Mouse (Mus musculus): Measurements from ENCODE around the gene Asic2. TPM values are rescaled to one million over a fixed set of nuclear protein-coding genes. Genes with fewer than 3 reads are reported as not detected.
A peak's percentile ranks its signal among the peaks of the same experiment; 100 is the strongest.

Gene Asic2
- total RNA-seq (2017), result not detected in 2 replicates

- no peak for ATAC-seq (replicated peaks in 1 of 2; ENCODE audit: insufficient read depth in 1 of 2, low FRiP score in 2 of 2, low TSS enrichment in 1 of 2, low read depth in 1 of 2, poor library complexity in 2 of 2, severe bottlenecking in 2 of 2)
Measured at GRCm38 (mm10) chr11:81968401-81968881, at the start of gene Asic2. Gene Asic2, minus strand, starts transcription at chr11:81968457.

GRCm38 (mm10) chr11:82016181-82016780 lies 48.0 kb upstream of the Asic2 start:
- ATAC-seq (replicated peaks in 1 of 2; ENCODE audit: insufficient read depth in 1 of 2, low FRiP score in 2 of 2, low TSS enrichment in 1 of 2, low read depth in 1 of 2, poor library complexity in 2 of 2, severe bottlenecking in 2 of 2), result no peak

- ATAC-seq (replicated peaks in 1 of 2; ENCODE audit: insufficient read depth in 1 of 2, low FRiP score in 2 of 2, low TSS enrichment in 1 of 2, low read depth in 1 of 2, poor library complexity in 2 of 2, severe bottlenecking in 2 of 2), result peak in 1 of 2 experiments; percentile 29; a peak in 2 of 4 replicates
Measured at GRCm38 (mm10) chr11:82015066-82015465, 46.8 kb upstream of the Asic2 start.

- ATAC-seq (replicated peaks in 1 of 2; ENCODE audit: insufficient read depth in 1 of 2, low FRiP score in 2 of 2, low TSS enrichment in 1 of 2, low read depth in 1 of 2, poor library complexity in 2 of 2, severe bottlenecking in 2 of 2), result no peak
Measured at GRCm38 (mm10) chr11:82013756-82014155, 45.5 kb upstream of the Asic2 start.

- no peak for ATAC-seq (replicated peaks in 1 of 2; ENCODE audit: insufficient read depth in 1 of 2, low FRiP score in 2 of 2, low TSS enrichment in 1 of 2, low read depth in 1 of 2, poor library complexity in 2 of 2, severe bottlenecking in 2 of 2)
Measured at GRCm38 (mm10) chr11:82011411-82012193, 43.3 kb upstream of the Asic2 start.

- no peak for ATAC-seq (replicated peaks in 1 of 2; ENCODE audit: insufficient read depth in 1 of 2, low FRiP score in 2 of 2, low TSS enrichment in 1 of 2, low read depth in 1 of 2, poor library complexity in 2 of 2, severe bottlenecking in 2 of 2)
Measured at GRCm38 (mm10) chr11:82010115-82010514, 41.9 kb upstream of the Asic2 start.

GRCm38 (mm10) chr11:82006796-82007423 lies 38.7 kb upstream of the Asic2 start:
- ATAC-seq (replicated peaks in 1 of 2; ENCODE audit: insufficient read depth in 1 of 2, low FRiP score in 2 of 2, low TSS enrichment in 1 of 2, low read depth in 1 of 2, poor library complexity in 2 of 2, severe bottlenecking in 2 of 2), result peak; percentile 54 to 61

GRCm38 (mm10) chr11:82004810-82005209 lies 36.6 kb upstream of the Asic2 start:
- ATAC-seq (replicated peaks in 1 of 2; ENCODE audit: insufficient read depth in 1 of 2, low FRiP score in 2 of 2, low TSS enrichment in 1 of 2, low read depth in 1 of 2, poor library complexity in 2 of 2, severe bottlenecking in 2 of 2), result peak in 1 of 2 experiments; percentile 39; a peak in 2 of 4 replicates

GRCm38 (mm10) chr11:82000581-82000980 lies 32.3 kb upstream of the Asic2 start:
- ATAC-seq (replicated peaks in 1 of 2; ENCODE audit: insufficient read depth in 1 of 2, low FRiP score in 2 of 2, low TSS enrichment in 1 of 2, low read depth in 1 of 2, poor library complexity in 2 of 2, severe bottlenecking in 2 of 2), result no peak

GRCm38 (mm10) chr11:81999469-81999868 lies 31.2 kb upstream of the Asic2 start:
- ATAC-seq (replicated peaks in 1 of 2; ENCODE audit: insufficient read depth in 1 of 2, low FRiP score in 2 of 2, low TSS enrichment in 1 of 2, low read depth in 1 of 2, poor library complexity in 2 of 2, severe bottlenecking in 2 of 2), result no peak

- no peak for ATAC-seq (replicated peaks in 1 of 2; ENCODE audit: insufficient read depth in 1 of 2, low FRiP score in 2 of 2, low TSS enrichment in 1 of 2, low read depth in 1 of 2, poor library complexity in 2 of 2, severe bottlenecking in 2 of 2)
Measured at GRCm38 (mm10) chr11:81998646-81999045, 30.4 kb upstream of the Asic2 start.

GRCm38 (mm10) chr11:81997085-81997484 lies 28.8 kb upstream of the Asic2 start:
- no peak for ATAC-seq (replicated peaks in 1 of 2; ENCODE audit: insufficient read depth in 1 of 2, low FRiP score in 2 of 2, low TSS enrichment in 1 of 2, low read depth in 1 of 2, poor library complexity in 2 of 2, severe bottlenecking in 2 of 2)

- peak; percentile 71 to 87; a peak in 3 of 4 replicates for ATAC-seq (replicated peaks in 1 of 2; ENCODE audit: insufficient read depth in 1 of 2, low FRiP score in 2 of 2, low TSS enrichment in 1 of 2, low read depth in 1 of 2, poor library complexity in 2 of 2, severe bottlenecking in 2 of 2)
Measured at GRCm38 (mm10) chr11:81996172-81996841, 28.1 kb upstream of the Asic2 start.

GRCm38 (mm10) chr11:81983146-81983545 lies 14.9 kb upstream of the Asic2 start:
- ATAC-seq (replicated peaks in 1 of 2; ENCODE audit: insufficient read depth in 1 of 2, low FRiP score in 2 of 2, low TSS enrichment in 1 of 2, low read depth in 1 of 2, poor library complexity in 2 of 2, severe bottlenecking in 2 of 2), result peak; percentile 62 to 66; a peak in 3 of 4 replicates

GRCm38 (mm10) chr11:81982191-81982590 lies 13.9 kb upstream of the Asic2 start:
- no peak for ATAC-seq (replicated peaks in 1 of 2; ENCODE audit: insufficient read depth in 1 of 2, low FRiP score in 2 of 2, low TSS enrichment in 1 of 2, low read depth in 1 of 2, poor library complexity in 2 of 2, severe bottlenecking in 2 of 2)

- ATAC-seq (replicated peaks in 1 of 2; ENCODE audit: insufficient read depth in 1 of 2, low FRiP score in 2 of 2, low TSS enrichment in 1 of 2, low read depth in 1 of 2, poor library complexity in 2 of 2, severe bottlenecking in 2 of 2), result 0 out of 4 replicates have a peak, but pooled peaks of 1 of the 2 experiments have one; percentile 27
Measured at GRCm38 (mm10) chr11:81974577-81974976, 6.3 kb upstream of the Asic2 start.

- ATAC-seq (replicated peaks in 1 of 2; ENCODE audit: insufficient read depth in 1 of 2, low FRiP score in 2 of 2, low TSS enrichment in 1 of 2, low read depth in 1 of 2, poor library complexity in 2 of 2, severe bottlenecking in 2 of 2), result no peak; a peak in 1 of 4 replicates
Measured at GRCm38 (mm10) chr11:81973699-81974098, 5.4 kb upstream of the Asic2 start.
